Mouse (Mus musculus): ENCODE results near the gene Dad1.

DNA sequence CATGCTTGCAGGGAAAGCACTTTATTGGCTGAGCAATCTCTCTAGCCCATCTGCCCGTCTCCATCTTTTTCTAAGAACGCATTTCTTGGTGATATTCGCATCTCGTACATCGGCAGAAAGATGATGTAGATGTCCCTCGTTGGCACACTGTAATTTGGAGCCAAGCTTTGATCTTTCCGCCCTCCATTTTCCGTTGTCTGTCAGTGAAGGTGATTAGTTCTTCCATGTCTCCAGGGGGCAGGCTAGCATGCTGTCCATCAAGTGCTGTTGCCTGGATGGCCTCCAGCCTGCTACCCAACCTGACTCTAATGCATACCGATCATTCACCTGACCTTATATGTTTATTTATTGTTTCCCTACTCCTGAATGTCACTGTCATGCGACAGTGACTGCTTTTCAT lies 50.1 kb downstream of the Dad1 start:
- no peak for TF ChIP-seq CTCF (conservative IDR thresholded peaks at IDR 0.05; ENCODE audit: low read length)
- no peak for TF ChIP-seq POU5F1 (IDR thresholded peaks at IDR 0.05; ENCODE audit: borderline replicate concordance, low read length)
